Mouse (Mus musculus) embryonic facial prominence, embryonic 13.5 days (tissue): ENCODE data around the gene Tsn. TPM values are rescaled to one million over a fixed set of nuclear protein-coding genes. Genes with fewer than 3 reads are reported as not detected.

Source experiments
- ATAC-seq: fragments of 200-750 bp; cut with Nextera tagmentation; 2 replicates; pipeline ENCODE4 v1.8.0; 2017; ENCODE audit warnings: low read depth; ENCODE audit not compliant: insufficient number of reproducible peaks, insufficient read depth, low FRiP score, low TSS enrichment
- H3K27ac ChIP-seq: fragments of 300-500 bp; sonication (generic); 2 replicates; pipeline ENCODE4 v1.5.1; 2015; ENCODE audit warnings: moderate library complexity, mild to moderate bottlenecking, inconsistent platforms
- H3K27me3 ChIP-seq: fragments of 300-500 bp; sonication (generic); 2 replicates; pipeline ENCODE4 v1.6.1; 2015; ENCODE audit warnings: mild to moderate bottlenecking, inconsistent platforms
- H3K36me3 ChIP-seq: fragments of 300-500 bp; sonication (generic); 2 replicates; pipeline ENCODE4 v1.6.1; 2015; ENCODE audit warnings: mild to moderate bottlenecking, inconsistent platforms
- H3K4me1 ChIP-seq: fragments of 300-500 bp; sonication (generic); 2 replicates; pipeline ENCODE4 v1.6.1; 2015; ENCODE audit warnings: inconsistent platforms
- H3K4me2 ChIP-seq: fragments of 300-500 bp; sonication (generic); 2 replicates; pipeline ENCODE4 v1.6.1; 2015; ENCODE audit warnings: moderate library complexity, mild to moderate bottlenecking, inconsistent platforms
- H3K4me3 ChIP-seq: fragments of 300-500 bp; sonication (generic); 2 replicates; pipeline ENCODE4 v1.5.1; 2015; ENCODE audit warnings: mild to moderate bottlenecking, inconsistent platforms
- H3K9ac ChIP-seq: fragments of 300-500 bp; sonication (generic); 2 replicates; pipeline ENCODE4 v1.6.1; 2015; ENCODE audit warnings: mild to moderate bottlenecking, inconsistent platforms
- H3K9me3 ChIP-seq: fragments of 300-500 bp; sonication (generic); 2 replicates; pipeline ENCODE4 v1.6.1; 2016; ENCODE audit warnings: inconsistent platforms
- WGBS: fragments of 180-500 bp; shearing (Covaris S2); methylation state at CpG from one replicate; pipeline ENCODE4 v1.1.7; 2015; ENCODE audit warnings: mixed read lengths; 5-methylcytosine and 5-hydroxymethylcytosine counted together
- polyA plus RNA-seq: library from polyadenylated mRNA; unstranded; fragments of >200 nt; fragmentation: Nextera tagmentation; extraction: Ambion mirVana; gene quantifications from 2 replicates; pipeline ENCODE4 v1.2.1, GENCODE M21; 2015

Tsn gene
- polyA plus RNA-seq, 1 experiment from 2014 or later: 377 TPM

DNA sequence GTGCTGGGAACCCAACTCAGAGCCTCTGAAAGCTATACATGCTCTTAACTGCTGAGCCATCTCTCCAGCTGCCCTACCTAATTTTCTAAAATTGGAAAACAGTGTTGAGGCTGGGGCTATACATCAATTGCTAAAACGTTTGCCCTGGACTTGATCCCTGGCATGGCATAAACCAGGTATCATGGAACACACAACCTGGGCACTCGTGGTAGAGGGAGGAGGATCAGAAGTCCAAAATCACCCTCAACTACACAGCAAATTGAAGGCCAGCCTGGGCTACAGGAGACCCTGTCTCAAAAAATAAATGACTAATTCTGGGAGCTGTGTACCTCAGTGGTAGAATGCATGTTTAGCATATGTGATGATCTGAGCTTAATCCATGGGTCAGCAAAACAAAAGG lies 13.8 kb downstream of the Tsn start:
- peaks cover 75% of the 10 kb centered on the region for H3K36me3 ChIP-seq
- H3K27ac ChIP-seq: no peak overlapping the region
- no peak overlapping the region for H3K4me3 ChIP-seq
- no peak overlapping the region for H3K4me2 ChIP-seq
- 90% methylated on average over 2 of the region's 2 CpGs for WGBS
- H3K9me3 ChIP-seq: no peaks in the 10 kb centered on the region
- no peaks in the 10 kb centered on the region for H3K27me3 ChIP-seq
- no peaks in the 10 kb centered on the region for H3K4me1 ChIP-seq
- no peak overlapping the region for H3K9ac ChIP-seq
- ATAC-seq: no peak

DNA sequence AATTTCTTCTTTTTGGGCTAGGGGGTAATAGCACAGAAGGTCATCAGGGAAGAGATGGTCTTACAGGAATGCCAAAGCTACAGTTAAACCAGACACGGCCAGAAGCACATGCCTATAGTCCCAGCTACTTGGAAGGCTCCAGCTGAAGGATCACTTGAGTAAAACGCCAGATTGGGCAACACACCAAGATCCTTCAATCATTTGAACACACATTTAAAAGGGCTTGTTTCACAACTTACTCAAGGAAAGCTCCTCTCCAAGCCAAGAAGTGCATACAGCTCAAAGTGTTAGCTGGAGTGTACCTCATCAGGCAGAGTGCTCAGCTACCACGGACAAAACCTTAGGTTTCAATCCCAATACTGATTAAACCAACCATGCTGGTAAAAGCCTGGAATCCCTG lies 14.9 kb downstream of the Tsn start:
- WGBS: 91% methylated on average over 3 of the region's 3 CpGs
- H3K4me3 ChIP-seq: no peak overlapping the region
- no peaks in the 10 kb centered on the region for H3K27me3 ChIP-seq
- no peak overlapping the region for H3K27ac ChIP-seq
- H3K4me1 ChIP-seq: no peaks in the 10 kb centered on the region
- ATAC-seq: no peak
- H3K9me3 ChIP-seq: no peaks in the 10 kb centered on the region
- H3K36me3 ChIP-seq: peaks cover 64% of the 10 kb centered on the region
- no peak overlapping the region for H3K4me2 ChIP-seq
- no peak overlapping the region for H3K9ac ChIP-seq

DNA sequence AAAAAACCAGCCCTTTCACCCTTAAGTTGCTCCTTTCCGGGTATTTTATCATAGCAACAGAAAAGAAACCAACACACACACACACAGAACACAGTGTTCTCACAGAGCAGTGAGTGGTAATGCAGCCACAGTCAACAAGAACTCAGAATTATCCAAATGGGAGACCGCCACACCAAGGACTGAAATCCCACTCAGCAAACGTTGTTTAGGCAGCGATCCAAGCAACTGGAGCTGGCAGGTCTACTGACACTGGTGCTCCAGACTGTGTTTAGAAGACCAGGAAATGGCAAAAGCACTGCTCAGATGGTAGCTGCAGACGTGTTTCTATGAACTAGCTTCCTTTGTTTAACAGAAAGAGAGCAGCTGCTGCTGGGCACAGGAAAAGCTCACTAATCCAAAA lies 16.7 kb downstream of the Tsn start:
- peaks cover 48% of the 10 kb centered on the region for H3K36me3 ChIP-seq
- no peaks in the 10 kb centered on the region for H3K4me1 ChIP-seq
- H3K27me3 ChIP-seq: no peaks in the 10 kb centered on the region
- H3K27ac ChIP-seq: no peak overlapping the region
- no peak overlapping the region for H3K4me3 ChIP-seq
- 77% methylated on average over 5 of the region's 5 CpGs for WGBS
- no peaks in the 10 kb centered on the region for H3K9me3 ChIP-seq
- ATAC-seq: no peak
- no peak overlapping the region for H3K9ac ChIP-seq
- H3K4me2 ChIP-seq: no peak overlapping the region

DNA sequence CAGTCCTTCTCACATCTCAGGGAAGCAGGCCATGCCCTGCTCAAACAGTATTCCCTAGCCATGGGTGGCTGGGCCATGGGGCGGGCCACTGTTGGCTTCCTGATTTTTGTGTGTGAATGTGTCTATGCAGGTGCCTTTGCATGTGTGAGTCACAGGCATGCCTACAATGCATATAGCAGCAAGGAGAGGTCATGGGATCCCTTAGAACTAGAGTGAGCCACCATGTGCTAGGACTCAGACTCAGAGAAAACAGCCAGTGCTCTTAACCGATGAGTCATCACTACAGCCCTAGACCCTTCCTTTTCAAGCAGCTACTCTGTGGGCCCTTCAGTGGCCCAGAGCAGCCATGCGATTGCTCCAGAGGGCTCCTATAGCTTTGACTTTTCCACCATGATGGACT lies 17.3 kb downstream of the Tsn start:
- H3K27ac ChIP-seq: no peak overlapping the region
- H3K4me3 ChIP-seq: no peak overlapping the region
- 100% methylated on average over 3 of the region's 3 CpGs for WGBS
- H3K4me1 ChIP-seq: no peaks in the 10 kb centered on the region
- H3K27me3 ChIP-seq: no peaks in the 10 kb centered on the region
- H3K36me3 ChIP-seq: peaks cover 43% of the 10 kb centered on the region
- H3K9ac ChIP-seq: no peak overlapping the region
- H3K9me3 ChIP-seq: no peaks in the 10 kb centered on the region
- no peak overlapping the region for H3K4me2 ChIP-seq
- ATAC-seq: no peak

DNA sequence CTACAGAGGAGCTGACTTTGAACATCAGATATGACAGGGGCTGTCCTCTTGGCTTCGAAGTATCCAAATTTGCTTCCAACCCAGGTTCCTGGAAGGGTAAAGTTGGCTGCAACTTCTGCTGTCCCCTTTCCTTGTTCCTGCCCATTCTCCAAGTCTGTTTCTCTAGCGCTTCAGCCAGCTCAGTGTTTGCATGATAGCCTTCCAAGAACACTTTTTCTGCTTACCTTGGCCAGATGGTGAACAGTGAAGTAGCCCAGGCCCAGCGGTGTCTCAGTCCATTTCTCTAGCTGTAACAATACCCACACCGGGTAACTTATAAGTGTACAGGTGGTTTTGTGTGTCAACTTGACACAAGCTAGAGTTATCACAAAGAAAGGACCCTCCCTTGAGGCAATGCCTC lies 19.2 kb downstream of the Tsn start:
- ATAC-seq: no peak

DNA sequence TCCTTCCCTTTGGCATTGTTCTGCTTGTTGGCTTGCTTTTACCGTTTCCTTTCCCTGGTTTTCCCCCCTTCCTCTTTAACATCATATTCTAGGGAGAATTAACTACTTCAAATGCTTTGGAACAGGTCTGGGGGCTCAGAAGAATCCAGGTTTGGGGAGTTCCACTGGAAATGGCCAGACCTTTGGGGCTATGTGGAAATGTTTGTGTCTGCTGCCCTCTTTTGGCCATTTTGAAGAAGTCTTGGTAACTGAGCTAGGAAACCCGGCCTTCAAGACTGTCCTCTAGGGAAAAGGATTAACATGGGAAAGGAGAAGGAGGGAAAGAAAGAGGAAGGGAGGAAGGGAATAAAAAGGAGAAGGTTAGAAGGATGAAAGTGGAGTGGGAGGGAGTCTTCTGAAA lies 36.4 kb downstream of the Tsn start:
- no peak for ATAC-seq
- H3K9ac ChIP-seq: no peak overlapping the region
- H3K4me3 ChIP-seq: no peak overlapping the region
- H3K27ac ChIP-seq: no peak overlapping the region
- H3K4me1 ChIP-seq: no peaks in the 10 kb centered on the region
- no peaks in the 10 kb centered on the region for H3K36me3 ChIP-seq
- H3K4me2 ChIP-seq: no peak overlapping the region
- H3K27me3 ChIP-seq: no peaks in the 10 kb centered on the region
- no peaks in the 10 kb centered on the region for H3K9me3 ChIP-seq
- WGBS: 10% methylated on average over 2 of the region's 2 CpGs

More for the DNA sequence above, 19.2 kb downstream of the Tsn start:
- H3K4me1 ChIP-seq: no peaks in the 10 kb centered on the region
- H3K27me3 ChIP-seq: no peaks in the 10 kb centered on the region
- H3K9ac ChIP-seq: no peak overlapping the region
- H3K4me2 ChIP-seq: no peak overlapping the region
- peaks cover 24% of the 10 kb centered on the region for H3K36me3 ChIP-seq
- H3K9me3 ChIP-seq: no peaks in the 10 kb centered on the region
- 85% methylated on average over 4 of the region's 4 CpGs for WGBS
- no peak overlapping the region for H3K27ac ChIP-seq
- no peak overlapping the region for H3K4me3 ChIP-seq

DNA sequence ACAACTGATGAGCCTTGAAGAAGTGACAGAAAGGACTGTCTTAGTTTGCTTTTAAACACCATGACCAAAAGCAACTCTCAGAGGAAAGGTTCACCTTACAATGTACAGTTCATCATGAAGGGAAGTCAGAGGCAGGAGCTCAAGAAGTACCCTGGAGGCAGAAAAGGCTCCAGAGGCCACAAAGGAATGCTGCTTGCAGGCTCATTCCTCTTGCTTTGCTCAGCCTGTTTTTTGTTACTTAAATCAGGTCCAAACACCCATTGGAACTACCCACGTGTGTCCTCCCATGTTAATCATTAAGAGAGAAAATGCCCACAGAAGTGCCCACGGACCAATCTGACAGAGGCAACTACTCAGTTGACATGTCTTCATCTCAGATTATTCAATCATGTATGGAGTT lies 59.6 kb downstream of the Tsn start:
- no peak for ATAC-seq

More for the DNA sequence above, 59.6 kb downstream of the Tsn start:
- no peaks in the 10 kb centered on the region for H3K27me3 ChIP-seq
- H3K27ac ChIP-seq: no peak overlapping the region
- WGBS: 41% methylated on average over 2 of the region's 2 CpGs
- H3K4me2 ChIP-seq: no peak overlapping the region
- no peaks in the 10 kb centered on the region for H3K9me3 ChIP-seq
- no peak overlapping the region for H3K9ac ChIP-seq
- no peaks in the 10 kb centered on the region for H3K36me3 ChIP-seq
- no peak overlapping the region for H3K4me3 ChIP-seq
- no peaks in the 10 kb centered on the region for H3K4me1 ChIP-seq

Other genes with a start within 250 kb of the Tsn start
- 0.20 and 0.22 TPM in 2 replicates for gene Gm29106, start 135.2 kb downstream of the Tsn start, polyA plus RNA-seq
- gene Nifk, start 10.1 kb upstream of the Tsn start, polyA plus RNA-seq: 82.6 and 89.3 TPM in 2 replicates
- gene Clasp1, start 77.3 kb upstream of the Tsn start, polyA plus RNA-seq: 61.3 and 67.1 TPM in 2 replicates